Mouse (Mus musculus): ENCODE results near the gene Plekha8.
A peak's percentile ranks its signal among the peaks of the same experiment; 100 is the strongest.

DNA sequence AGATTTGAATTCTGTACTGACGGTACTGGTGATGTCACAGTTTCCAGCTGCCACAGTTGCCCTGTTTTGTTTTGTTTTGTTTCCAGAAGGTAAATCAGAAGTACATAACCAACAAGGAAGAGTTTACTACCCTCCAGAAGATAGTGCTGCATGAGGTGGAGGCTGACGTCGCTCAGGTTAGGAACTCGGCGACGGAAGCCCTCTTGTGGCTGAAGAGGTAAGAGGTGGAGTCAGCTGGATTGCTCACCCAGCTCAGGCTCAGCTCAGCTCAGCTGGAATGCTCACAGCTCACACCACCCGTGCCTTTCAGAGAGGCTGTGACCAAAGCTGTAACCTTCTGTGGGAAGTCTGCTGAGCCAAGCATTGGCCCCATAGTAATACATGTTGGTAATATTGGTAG is 34.8 kb downstream of the Plekha8 start:
- peak; percentile 42; the same call in 1 of the 2 replicates for TF ChIP-seq CTCF (IDR thresholded peaks at IDR 0.05; ENCODE audit: borderline replicate concordance, insufficient read depth, low read length)
- TF ChIP-seq POLR2A (IDR thresholded peaks at IDR 0.05; ENCODE audit: low read depth, low read length), result no peak

All from embryonic fibroblast, embryonic 13.5 days (primary cell).